Mouse (Mus musculus) CD4-positive, CD25-positive, alpha-beta regulatory T cell, adult 2 months (primary cell): ENCODE results near the gene Gsdme.
A peak's percentile ranks its signal among the peaks of the same experiment; 100 is the strongest.

ENCODE experiments used
- DNase-seq: peaks from one replicate; pipeline ENCODE4 v3.0.0-alpha.2; 2012; ENCODE audit warnings: low read depth, low spot score

Gsdme gene

GRCm38 (mm10) chr6:50244967-50245366 lies 18.7 kb downstream of the Gsdme start:
- DNase-seq: no peak

GRCm38 (mm10) chr6:50244126-50244525 lies 19.5 kb downstream of the Gsdme start:
- DNase-seq: no peak

GRCm38 (mm10) chr6:50240437-50240836 lies 23.2 kb downstream of the Gsdme start:
- DNase-seq: no peak

- DNase-seq: no peak
Measured at GRCm38 (mm10) chr6:50239902-50240301, 23.8 kb downstream of the Gsdme start.

- DNase-seq: no peak
Measured at GRCm38 (mm10) chr6:50237963-50238362, 25.7 kb downstream of the Gsdme start.

- no peak for DNase-seq
Measured at GRCm38 (mm10) chr6:50232984-50233383, 30.7 kb downstream of the Gsdme start.

GRCm38 (mm10) chr6:50231288-50231687 lies 32.4 kb downstream of the Gsdme start:
- DNase-seq: no peak

- DNase-seq: no peak
Measured at GRCm38 (mm10) chr6:50228180-50228579, 35.5 kb downstream of the Gsdme start.

- DNase-seq: no peak
Measured at GRCm38 (mm10) chr6:50225232-50225631, 38.4 kb downstream of the Gsdme start.

- no peak for DNase-seq
Measured at GRCm38 (mm10) chr6:50223606-50224005, 40.1 kb downstream of the Gsdme start.

GRCm38 (mm10) chr6:50222986-50223385 lies 40.7 kb downstream of the Gsdme start:
- DNase-seq: no peak

GRCm38 (mm10) chr6:50222351-50222750 lies 41.3 kb downstream of the Gsdme start:
- no peak for DNase-seq

- peak; percentile 72 for DNase-seq
Measured at GRCm38 (mm10) chr6:50220863-50221262, 42.8 kb downstream of the Gsdme start.

- no peak for DNase-seq
Measured at GRCm38 (mm10) chr6:50219066-50219465, 44.6 kb downstream of the Gsdme start.

- no peak for DNase-seq
Measured at GRCm38 (mm10) chr6:50218628-50219027, 45.0 kb downstream of the Gsdme start.

GRCm38 (mm10) chr6:50215986-50216385 lies 47.7 kb downstream of the Gsdme start:
- no peak for DNase-seq

GRCm38 (mm10) chr6:50215373-50215745 lies 48.3 kb downstream of the Gsdme start:
- DNase-seq: no peak

GRCm38 (mm10) chr6:50214711-50215372 lies 48.8 kb downstream of the Gsdme start:
- DNase-seq: no peak

- DNase-seq: no peak
Measured at GRCm38 (mm10) chr6:50205093-50205492, 58.6 kb downstream of the Gsdme start.

GRCm38 (mm10) chr6:50204356-50204755 lies 59.3 kb downstream of the Gsdme start:
- DNase-seq: no peak

GRCm38 (mm10) chr6:50193851-50194250 lies 69.8 kb downstream of the Gsdme start:
- no peak for DNase-seq

- no peak for DNase-seq
Measured at GRCm38 (mm10) chr6:50192822-50193221, 70.8 kb downstream of the Gsdme start.

GRCm38 (mm10) chr6:50192169-50192568 lies 71.5 kb downstream of the Gsdme start:
- no peak for DNase-seq

- DNase-seq: no peak
Measured at GRCm38 (mm10) chr6:50191605-50192004, 72.1 kb downstream of the Gsdme start.
